Mouse (Mus musculus) right cerebral cortex, adult 18-20 months (tissue): ENCODE measurements around the gene Sorbs2.

Source experiments
- DNase-seq: peaks from one replicate; pipeline ENCODE4 v3.0.0; 2022; ENCODE audit warnings: mixed read lengths

Gene Sorbs2

DNA sequence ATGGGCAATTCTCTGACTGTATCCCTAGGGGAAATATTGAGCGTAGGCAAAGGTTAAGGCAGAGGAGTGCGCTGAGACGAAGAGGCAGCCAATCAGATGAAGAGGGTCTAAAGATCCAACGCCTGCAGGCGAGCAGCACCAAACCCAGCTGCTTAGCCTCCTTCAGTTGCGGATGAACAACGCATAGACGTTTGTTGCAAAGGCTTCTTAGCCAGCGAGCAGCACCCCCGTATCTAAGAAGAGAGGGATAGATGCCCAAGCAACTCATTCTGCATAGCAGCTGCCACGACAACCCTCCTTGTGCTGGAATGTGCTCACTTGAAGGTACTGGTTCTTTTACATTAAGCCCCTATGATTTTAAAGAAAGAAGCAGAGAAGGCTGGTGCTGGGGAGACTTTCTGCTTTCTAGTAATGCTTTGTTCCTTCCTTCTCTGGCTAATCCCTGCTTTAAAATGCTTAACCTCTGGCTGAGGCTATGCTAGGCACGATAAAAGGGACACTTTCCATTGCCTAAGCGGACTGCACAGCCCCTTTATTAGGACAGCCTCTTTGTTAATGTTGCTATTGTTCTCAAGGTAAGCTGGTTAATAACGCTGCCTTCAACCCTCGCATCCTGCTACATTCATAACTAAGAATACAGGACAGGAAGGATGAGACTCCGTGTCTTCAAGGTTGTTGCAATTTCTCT, at the start of gene Sorbs2:
Gene Sorbs2 (plus strand): TSS at position 155 of the 688 bp plus-strand sequence.
- DNase-seq, result peak; percentile 66

- DNase-seq, result no peak
Observed at GRCm38 (mm10) chr8:45457874-45458273, 49.7 kb upstream of the Sorbs2 start.

DNA sequence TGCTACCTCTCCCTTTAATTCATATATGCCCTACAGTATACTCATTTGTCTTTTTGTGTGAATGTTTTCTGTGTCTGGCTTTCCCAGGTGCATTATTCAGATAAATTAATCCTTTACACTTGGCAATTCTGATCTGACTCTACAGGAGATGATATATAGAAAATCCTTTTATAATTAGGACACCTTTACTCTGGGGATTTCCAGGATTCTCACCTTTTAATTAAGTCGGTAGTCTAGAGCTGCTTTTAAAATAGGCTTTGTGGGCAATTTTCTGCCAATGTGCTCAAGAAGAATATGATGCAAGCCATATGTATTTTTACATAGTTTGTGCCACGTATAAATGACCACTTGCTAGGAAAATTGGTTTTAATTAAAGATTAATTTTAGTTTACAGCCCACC, 38.6 kb upstream of the Sorbs2 start:
- DNase-seq, result no peak

DNA sequence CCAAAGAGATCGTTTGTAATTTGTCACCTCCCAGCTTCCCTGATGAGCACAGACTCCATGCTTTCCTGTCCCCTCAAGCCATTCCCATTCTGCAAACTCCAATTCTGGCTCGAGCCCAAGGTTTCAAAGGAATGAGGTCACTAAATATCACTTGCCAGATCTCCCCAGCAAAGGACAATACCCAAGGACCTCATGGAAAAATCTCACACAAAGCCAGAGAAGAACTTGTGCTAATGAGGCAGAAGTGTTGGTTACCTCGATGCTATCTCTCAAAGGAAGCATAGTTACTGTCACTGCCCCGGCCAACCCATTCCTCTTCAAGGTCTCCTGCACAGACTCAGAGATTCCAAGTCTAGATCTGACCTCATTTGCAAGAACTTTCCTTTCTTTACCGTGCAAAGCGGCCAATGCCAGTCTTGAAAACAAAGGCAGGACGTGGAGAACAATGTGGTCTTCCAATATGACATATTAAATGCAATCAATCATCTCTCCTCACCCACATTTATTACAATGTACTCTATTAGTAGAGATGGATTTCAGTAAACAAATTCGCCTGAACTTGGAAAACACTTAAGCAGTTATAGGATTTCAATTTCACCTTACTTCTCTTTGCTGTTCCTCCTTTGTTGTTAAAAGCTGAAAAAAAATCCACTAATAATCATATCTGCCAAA, 37.9 kb upstream of the Sorbs2 start:
- no peak for DNase-seq

DNA sequence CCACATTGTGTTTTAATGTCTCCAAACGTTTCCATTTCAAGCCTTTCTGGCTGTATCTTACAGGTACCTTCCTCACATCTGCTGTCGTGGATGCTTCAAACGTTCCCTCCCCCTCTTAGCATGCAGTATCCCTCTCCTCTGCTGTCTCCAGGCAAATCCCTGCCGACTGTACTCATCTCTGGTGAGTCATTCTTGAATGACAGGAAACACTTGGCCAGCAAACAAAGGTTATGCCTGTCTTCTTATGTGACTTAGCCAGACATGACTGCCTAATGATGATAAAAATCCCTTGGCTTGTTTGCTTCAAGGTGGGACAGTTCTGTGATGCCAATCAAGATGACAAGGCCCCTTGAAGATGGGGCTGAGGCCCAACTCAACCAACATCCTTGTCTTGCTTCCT, 26.7 kb upstream of the Sorbs2 start:
- DNase-seq, result no peak

DNA sequence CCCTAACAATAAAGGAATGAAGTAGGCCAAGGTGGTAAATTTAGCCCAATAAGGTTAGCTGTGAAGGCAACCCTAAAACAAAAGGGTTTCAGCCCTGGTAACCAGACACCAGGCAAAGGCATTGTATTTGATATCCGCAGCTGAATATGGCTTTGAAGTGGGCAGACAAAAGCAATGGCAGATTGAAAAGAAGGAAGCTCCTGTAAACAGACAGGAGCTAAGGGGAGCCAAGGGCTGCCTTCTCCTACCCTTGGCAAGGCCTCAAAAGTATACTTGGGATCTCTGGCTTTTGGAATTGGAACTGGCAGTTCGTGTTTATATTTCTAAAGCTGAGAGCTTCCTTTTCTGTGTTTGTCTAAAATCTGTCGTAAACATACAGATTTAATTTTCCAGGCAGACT, 21.3 kb upstream of the Sorbs2 start:
- DNase-seq, result no peak

- no peak for DNase-seq
Observed at GRCm38 (mm10) chr8:45503971-45504370, 3.6 kb upstream of the Sorbs2 start.

- no peak for DNase-seq
Observed at GRCm38 (mm10) chr8:45506376-45506775, 1.2 kb upstream of the Sorbs2 start.

DNA sequence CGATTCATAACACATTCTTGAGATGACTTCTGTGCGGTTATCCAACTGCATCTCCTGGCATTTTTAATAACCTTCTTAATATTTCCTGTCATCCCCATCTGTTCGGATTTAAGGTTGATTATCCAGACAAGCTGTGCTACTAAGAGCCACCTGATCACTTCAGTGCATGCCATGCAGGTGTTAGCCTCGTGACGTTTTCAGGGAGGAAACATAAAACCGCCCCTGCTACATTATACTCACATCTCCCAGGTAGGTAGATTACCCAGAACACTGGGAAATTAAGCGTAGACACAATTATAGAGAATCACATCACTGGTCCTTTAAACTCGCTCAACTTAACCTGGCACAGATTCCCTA, 333 bp upstream of the Sorbs2 start:
- no peak for DNase-seq

DNA sequence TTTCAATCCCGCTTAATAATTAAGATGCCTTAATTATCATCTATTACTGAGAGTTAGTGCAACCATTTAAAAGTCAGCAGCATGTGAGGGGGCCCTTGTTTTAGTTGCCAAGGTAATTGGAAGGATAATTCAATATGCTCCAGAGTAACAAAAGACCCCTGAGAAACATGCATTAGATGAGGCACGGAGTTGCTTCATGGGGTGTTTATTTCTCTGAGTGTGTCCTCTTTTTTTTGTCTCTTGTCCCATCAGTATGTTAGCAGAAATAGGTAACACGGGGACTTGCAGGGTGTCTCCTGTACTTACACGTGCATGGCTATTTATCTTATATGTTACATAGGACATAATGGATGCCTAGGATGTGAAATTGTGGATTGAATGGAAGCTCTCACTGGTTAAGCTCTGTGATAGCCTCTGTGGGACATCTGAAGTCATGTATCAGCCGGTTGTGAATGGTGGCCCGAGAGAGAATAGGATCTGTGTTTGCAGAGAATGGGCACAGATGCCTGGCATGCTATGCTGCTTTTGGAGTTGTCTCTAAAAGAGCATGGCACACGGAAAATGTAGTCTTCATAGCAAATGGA, 1.0 kb downstream of the Sorbs2 start:
- peak; percentile 11 for DNase-seq

DNA sequence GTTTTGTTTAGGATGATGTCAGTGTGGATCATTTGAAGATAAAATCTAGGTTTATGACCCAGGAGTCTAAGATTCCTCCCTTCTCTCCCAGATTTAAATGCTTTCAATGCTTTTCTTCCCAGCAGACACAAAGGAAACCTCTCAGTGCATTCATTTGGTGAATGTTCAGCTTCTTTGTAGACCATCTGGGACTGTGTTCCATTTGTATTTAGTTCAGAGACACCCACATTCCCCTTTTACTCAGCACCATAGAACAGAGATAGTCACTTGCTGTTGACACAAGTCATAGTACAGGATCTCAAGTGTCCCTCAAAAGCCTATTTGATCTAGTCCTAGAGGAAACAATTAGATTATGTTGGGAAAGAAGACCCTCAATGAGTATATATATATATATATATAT, 4.8 kb downstream of the Sorbs2 start:
- no peak for DNase-seq

- DNase-seq, result no peak
Observed at GRCm38 (mm10) chr8:45521595-45521994, 14.0 kb downstream of the Sorbs2 start.

GRCm38 (mm10) chr8:45527708-45528107, 20.1 kb downstream of the Sorbs2 start:
- no peak for DNase-seq

GRCm38 (mm10) chr8:45528890-45529289, 21.3 kb downstream of the Sorbs2 start:
- DNase-seq, result no peak

- no peak for DNase-seq
Observed at GRCm38 (mm10) chr8:45536578-45536977, 29.0 kb downstream of the Sorbs2 start.

GRCm38 (mm10) chr8:45540513-45540912, 32.9 kb downstream of the Sorbs2 start:
- DNase-seq, result no peak

DNA sequence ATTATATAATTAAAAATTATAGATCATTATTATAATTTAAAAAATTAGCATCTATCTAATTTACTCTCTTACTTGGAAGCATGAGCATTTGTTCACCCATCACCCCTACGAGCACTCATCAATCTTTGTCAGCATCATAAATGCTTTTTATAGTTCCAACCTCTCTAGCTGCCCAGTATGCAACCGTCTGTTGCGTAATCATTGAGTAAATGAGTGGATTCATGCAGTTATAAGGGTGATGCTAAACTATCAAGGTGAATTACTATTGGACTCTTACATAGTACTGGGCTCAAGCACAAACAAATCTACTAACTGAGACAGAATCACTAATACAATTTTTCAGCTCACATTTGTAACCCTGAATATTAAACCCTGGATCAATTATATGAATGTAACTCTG, 44.6 kb downstream of the Sorbs2 start:
- DNase-seq, result no peak

DNA sequence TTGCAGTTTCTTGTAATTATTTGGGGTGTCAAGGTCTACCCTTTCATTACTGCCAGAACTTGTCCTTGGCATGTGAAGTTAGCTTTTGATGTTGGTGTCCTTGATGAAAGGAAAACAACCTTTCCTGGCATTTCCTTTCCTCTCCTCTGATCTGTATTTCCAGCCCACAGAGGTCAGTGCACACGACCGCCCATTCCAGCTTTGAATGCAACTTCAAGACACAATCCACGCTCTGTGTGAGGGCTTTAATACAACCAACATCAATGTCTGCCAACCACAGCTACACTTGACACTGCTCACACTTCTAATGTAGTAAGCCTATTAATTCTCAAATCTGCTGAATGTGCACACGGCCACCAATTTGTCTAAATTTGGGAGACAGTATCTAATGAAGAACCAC, 47.0 kb downstream of the Sorbs2 start:
- no peak for DNase-seq

DNA sequence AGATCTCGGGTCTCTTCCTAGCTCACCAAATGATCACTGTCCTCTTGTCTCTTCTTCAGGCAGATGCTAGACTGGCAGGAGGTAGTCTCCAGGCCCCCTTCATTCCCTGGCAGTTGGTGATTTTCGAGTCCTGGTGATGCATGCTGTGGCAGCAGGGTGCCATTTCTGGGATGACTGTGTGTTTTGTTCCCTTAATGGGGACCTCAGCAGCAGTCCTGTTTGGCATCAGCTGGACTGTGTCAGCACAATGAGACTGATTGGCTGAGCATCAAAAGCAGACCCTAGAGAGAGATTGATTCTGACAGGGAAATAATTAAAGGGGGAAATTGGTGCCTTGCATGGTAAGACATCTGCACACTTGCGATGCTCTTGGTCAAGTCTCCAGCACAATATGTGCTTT, 50.3 kb downstream of the Sorbs2 start:
- DNase-seq, result no peak

DNA sequence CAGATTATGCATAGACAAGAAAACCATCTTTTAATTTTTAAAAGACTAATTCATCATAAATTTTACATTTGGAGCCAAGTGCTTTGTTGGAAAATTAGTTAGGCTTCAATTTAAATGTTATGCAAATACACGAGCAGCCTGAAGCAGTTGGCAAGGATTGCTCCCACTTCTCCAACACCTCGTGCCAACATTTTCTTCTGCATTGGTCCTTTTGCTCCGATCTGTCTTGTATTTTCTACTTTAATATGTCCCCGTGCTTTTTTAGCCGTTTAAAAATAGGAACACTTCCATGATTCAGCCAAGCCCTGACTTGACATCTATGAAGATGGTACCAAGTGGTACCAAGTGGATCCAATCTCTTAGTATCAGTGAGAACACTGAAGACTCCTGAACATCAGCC, 50.8 kb downstream of the Sorbs2 start:
- peak; percentile 39 for DNase-seq

DNA sequence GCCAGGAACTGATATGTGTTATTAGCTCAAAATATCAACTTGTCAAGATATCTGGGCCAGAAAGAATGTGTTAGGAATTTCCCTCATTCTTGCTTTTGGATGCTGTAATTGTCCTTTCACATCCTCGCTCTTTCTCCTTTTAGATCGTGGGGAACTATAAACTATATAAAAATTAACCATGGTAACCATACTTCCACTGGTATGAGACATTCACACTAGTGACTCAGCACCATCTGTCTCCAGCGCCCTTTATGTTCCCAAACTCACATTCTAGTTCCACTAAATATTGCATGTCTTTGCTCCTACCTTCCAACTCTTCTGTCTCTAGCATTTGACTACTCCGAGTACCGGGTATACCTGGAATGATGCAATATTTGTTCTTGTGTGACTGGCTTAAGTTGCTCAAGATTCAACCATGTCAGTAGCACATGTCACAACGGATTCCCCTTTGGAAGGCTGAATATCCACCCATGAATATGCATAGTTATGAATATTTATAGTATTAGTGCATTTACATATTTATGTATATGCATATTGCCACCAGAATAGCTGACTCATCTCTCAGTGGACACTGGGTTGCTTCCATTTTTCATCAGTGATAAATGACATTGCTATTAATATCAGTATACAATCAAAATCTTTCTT, 51.7 kb downstream of the Sorbs2 start:
- DNase-seq, result peak; percentile 88

GRCm38 (mm10) chr8:45565189-45565588, 57.6 kb downstream of the Sorbs2 start:
- no peak for DNase-seq

DNA sequence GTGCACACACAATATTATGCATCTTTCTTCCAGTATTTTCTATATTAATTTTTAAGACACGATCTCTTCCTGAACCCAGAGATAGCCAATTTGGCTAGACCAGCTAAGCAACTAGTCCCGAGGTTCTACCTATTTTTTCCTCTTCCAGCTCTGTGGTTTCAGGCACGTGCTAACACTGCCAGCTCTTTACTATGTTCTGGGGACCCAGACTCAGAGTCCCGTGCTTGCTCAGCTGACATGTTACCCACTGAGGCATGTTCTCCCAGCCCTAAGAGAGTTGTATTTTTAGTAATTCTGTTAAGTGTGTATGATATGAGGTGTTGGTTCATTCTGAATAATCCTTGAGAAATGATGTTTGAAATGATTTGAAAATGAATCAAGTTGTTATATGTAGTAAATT, 62.5 kb downstream of the Sorbs2 start:
- DNase-seq, result no peak
